Mouse (Mus musculus) gastrocnemius, adult 2 months (tissue): Measurements from ENCODE around the gene Tas2r135. TPM values are rescaled to one million over a fixed set of nuclear protein-coding genes. Genes with fewer than 3 reads are reported as not detected.
A peak's percentile ranks its signal among the peaks of the same experiment; 100 is the strongest.

Experiments
- DNase-seq: peaks from one replicate; pipeline ENCODE4 v3.0.0; 2022
- H3K27ac ChIP-seq: fragments of 200-600 bp; 2 replicates; pipeline ENCODE4 v1.8.1; 2022; ENCODE audit warnings: mild to moderate bottlenecking
- H3K4me3 ChIP-seq: fragments of 200-600 bp; 2 replicates; pipeline ENCODE4 v1.8.1; 2022; ENCODE audit warnings: mild to moderate bottlenecking, moderate library complexity
- CTCF ChIP-seq: fragments of 200-600 bp; IDR thresholded peaks from 2 replicates; pipeline ENCODE4 v1.8.1; 2022; ENCODE audit warnings: antibody characterized with exemption, mild to moderate bottlenecking, moderate library complexity
- intact Hi-C: fragments of 180-260 bp; cut with DNase I; formaldehyde crosslinking; loops from one replicate; pipeline ENCODE4 v1.15.1; 2025
- total RNA-seq, 2 experiments: library from RNA; stranded (reverse); gene quantifications; 2 replicates each; pipeline ENCODE4 v1.2.3; 2021

Gene Tas2r135
- total RNA-seq, 2 experiments from 2014 or later = not detected

GRCm38 (mm10) chr6:42377280-42377679 lies 28.0 kb upstream of the Tas2r135 start:
- Histone ChIP-seq H3K4me3 (no peak overlapping the region), H3K27ac (no peak overlapping the region)
- intact Hi-C loops = no loop called here
- DNase-seq = no peak
- TF ChIP-seq CTCF = no peak

- Histone ChIP-seq H3K27ac (no peak overlapping the region), H3K4me3 (no peak overlapping the region)
- DNase-seq = no peak
- intact Hi-C loops = no loop called here
- no peak for TF ChIP-seq CTCF
Measured at GRCm38 (mm10) chr6:42379551-42379950, 25.7 kb upstream of the Tas2r135 start.

GRCm38 (mm10) chr6:42380416-42381144 lies 24.7 kb upstream of the Tas2r135 start:
- peak; percentile 47 for DNase-seq
- intact Hi-C loops = loop anchor here (1.0 to 5.0 kb wide), 2 partner anchors 30 to 153 kb away; no protein-coding TSS in a partner anchor
- Histone ChIP-seq H3K27ac (no peak overlapping the region; the same call in 1 of the 2 replicates), H3K4me3 (no peak overlapping the region)
- peak; percentile 98 for TF ChIP-seq CTCF

- no peak overlapping the region for H3K4me3 ChIP-seq
- peak overlapping the region; percentile 70; the same call in 1 of the 2 replicates for H3K27ac ChIP-seq
- no peak for DNase-seq
- no peak for TF ChIP-seq CTCF
- intact Hi-C loops = loop anchor here (5.0 kb wide), 1 partner anchor 154 kb away; no protein-coding TSS in a partner anchor
Measured at GRCm38 (mm10) chr6:42381221-42381620, 24.0 kb upstream of the Tas2r135 start.

- intact Hi-C loops = loop anchor here (5.0 kb wide), 1 partner anchor 155 kb away; no protein-coding TSS in a partner anchor
- no peak for TF ChIP-seq CTCF
- Histone ChIP-seq H3K4me3 (no peak overlapping the region; the same call in 1 of the 2 replicates), H3K27ac (peak overlapping the region; percentile 70)
- DNase-seq = no peak
Measured at GRCm38 (mm10) chr6:42381916-42382381, 23.3 kb upstream of the Tas2r135 start.

- Histone ChIP-seq H3K27ac (no peak overlapping the region), H3K4me3 (no peak overlapping the region)
- intact Hi-C loops = loop anchor here (5.0 kb wide), 1 partner anchor 156 kb away; no protein-coding TSS in a partner anchor
- TF ChIP-seq CTCF = no peak
- DNase-seq = no peak
Measured at GRCm38 (mm10) chr6:42383360-42383759, 21.9 kb upstream of the Tas2r135 start.

- H3K27ac ChIP-seq = no peak overlapping the region
- DNase-seq = no peak
- intact Hi-C loops = no loop called here
- no peak for TF ChIP-seq CTCF
- H3K4me3 ChIP-seq = no peak overlapping the region
Measured at GRCm38 (mm10) chr6:42385635-42386034, 19.6 kb upstream of the Tas2r135 start.

- TF ChIP-seq CTCF = no peak
- H3K4me3 ChIP-seq = no peak overlapping the region
- no peak overlapping the region for H3K27ac ChIP-seq
- intact Hi-C loops = no loop called here
- no peak for DNase-seq
Measured at GRCm38 (mm10) chr6:42391796-42392330, 13.4 kb upstream of the Tas2r135 start.

GRCm38 (mm10) chr6:42395960-42396809 lies 9.0 kb upstream of the Tas2r135 start:
- TF ChIP-seq CTCF = no peak
- peak overlapping the region; percentile 70 for H3K27ac ChIP-seq
- intact Hi-C loops = no loop called here
- peak; percentile 90 for DNase-seq
- H3K4me3 ChIP-seq = no peak overlapping the region

GRCm38 (mm10) chr6:42397041-42397657 lies 8.1 kb upstream of the Tas2r135 start:
- intact Hi-C loops = no loop called here
- no peak overlapping the region for H3K4me3 ChIP-seq
- peak overlapping the region; percentile 70 for H3K27ac ChIP-seq
- no peak for DNase-seq
- TF ChIP-seq CTCF = no peak

GRCm38 (mm10) chr6:42398285-42398684 lies 6.9 kb upstream of the Tas2r135 start:
- no peak for TF ChIP-seq CTCF
- intact Hi-C loops = no loop called here
- no peak for DNase-seq
- no peak overlapping the region for H3K27ac ChIP-seq
- no peak overlapping the region for H3K4me3 ChIP-seq

- no peak for DNase-seq
- no peak for TF ChIP-seq CTCF
- Histone ChIP-seq H3K27ac (no peak overlapping the region), H3K4me3 (no peak overlapping the region)
- intact Hi-C loops = no loop called here
Measured at GRCm38 (mm10) chr6:42398998-42399397, 6.2 kb upstream of the Tas2r135 start.
